Mouse (Mus musculus) 3T3-L1 (cell line): ENCODE measurements at regions not wholly inside any gene's neighbourhood (a gene's known extent, or its start where the extent isn't known, plus 50 kb on each side); places are given as distances from the start of the nearest gene placed in this dataset.

ENCODE experiments used
- DNase-seq: peaks from one replicate; pipeline ENCODE4 v3.0.0-alpha.2; 2015; ENCODE audit warnings: low read depth, low spot score

DNA sequence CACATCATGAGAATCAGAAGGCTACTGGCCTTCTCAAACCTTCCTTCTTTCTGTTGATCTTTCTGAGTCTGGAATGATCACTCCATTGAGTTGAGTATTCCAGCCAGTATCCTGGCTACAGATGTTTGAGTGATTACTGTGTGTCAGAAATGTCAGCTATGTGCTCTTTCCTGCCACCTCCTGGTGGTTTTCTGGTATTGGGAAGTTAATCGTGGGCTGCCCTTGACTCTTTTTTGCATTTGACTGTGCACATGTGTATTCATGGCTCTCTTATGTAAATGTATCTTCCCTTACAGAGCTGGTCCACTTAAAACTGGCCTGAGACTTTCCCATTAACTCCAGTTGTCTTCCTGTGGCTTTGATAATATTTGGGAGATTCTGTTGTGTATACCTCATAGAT, 86.6 kb upstream of the Vmn1r26 start:
- peak; percentile 33 for DNase-seq
